Mouse (Mus musculus) embryonic facial prominence, embryonic 15.5 days (tissue): ENCODE data around the gene Slc2a1. TPM values are rescaled to one million over a fixed set of nuclear protein-coding genes. Genes with fewer than 3 reads are reported as not detected.

ENCODE experiments used
- ATAC-seq: fragments of 200-750 bp; cut with Nextera tagmentation; 2 replicates; pipeline ENCODE4 v1.8.0; 2017; ENCODE audit warnings: low read depth, moderate TSS enrichment; ENCODE audit not compliant: insufficient number of reproducible peaks, low FRiP score, low TSS enrichment
- H3K27ac ChIP-seq: fragments of 300-500 bp; sonication (generic); replicated peaks from 2 replicates; pipeline ENCODE4 v1.5.1; 2015; ENCODE audit warnings: mild to moderate bottlenecking, inconsistent platforms
- H3K27me3 ChIP-seq: fragments of 300-500 bp; sonication (generic); 2 replicates; pipeline ENCODE4 v1.6.1; 2015; ENCODE audit warnings: inconsistent platforms
- H3K36me3 ChIP-seq: fragments of 300-500 bp; sonication (generic); 2 replicates; pipeline ENCODE4 v1.6.1; 2015; ENCODE audit warnings: mild to moderate bottlenecking, inconsistent platforms
- H3K4me1 ChIP-seq: fragments of 300-500 bp; sonication (generic); 2 replicates; pipeline ENCODE4 v1.6.1; 2015; ENCODE audit warnings: inconsistent platforms
- H3K4me2 ChIP-seq: fragments of 300-500 bp; sonication (generic); replicated peaks from 2 replicates; pipeline ENCODE4 v1.6.1; 2015; ENCODE audit warnings: mild to moderate bottlenecking, inconsistent platforms
- H3K4me3 ChIP-seq: fragments of 300-500 bp; sonication (generic); replicated peaks from 2 replicates; pipeline ENCODE4 v1.5.1; 2015; ENCODE audit warnings: mild to moderate bottlenecking, inconsistent platforms
- H3K9ac ChIP-seq: fragments of 300-500 bp; sonication (generic); 2 replicates; pipeline ENCODE4 v1.6.1; 2015; ENCODE audit warnings: inconsistent platforms
- H3K9me3 ChIP-seq: fragments of 300-500 bp; sonication (generic); replicated peaks from 2 replicates; pipeline ENCODE4 v1.6.1; 2016; ENCODE audit warnings: inconsistent platforms
- WGBS: fragments of 180-500 bp; shearing (Covaris S2); methylation state at CpG from one replicate; pipeline ENCODE4 v1.1.7; 2015; 5-methylcytosine and 5-hydroxymethylcytosine counted together
- polyA plus RNA-seq: library from polyadenylated mRNA; unstranded; fragments of >200 nt; fragmentation: Nextera tagmentation; extraction: Ambion mirVana; gene quantifications from 2 replicates; pipeline ENCODE4 v1.2.1, GENCODE M21; 2015

Slc2a1 gene
- polyA plus RNA-seq, 1 experiment from 2014 or later = 160 TPM

DNA sequence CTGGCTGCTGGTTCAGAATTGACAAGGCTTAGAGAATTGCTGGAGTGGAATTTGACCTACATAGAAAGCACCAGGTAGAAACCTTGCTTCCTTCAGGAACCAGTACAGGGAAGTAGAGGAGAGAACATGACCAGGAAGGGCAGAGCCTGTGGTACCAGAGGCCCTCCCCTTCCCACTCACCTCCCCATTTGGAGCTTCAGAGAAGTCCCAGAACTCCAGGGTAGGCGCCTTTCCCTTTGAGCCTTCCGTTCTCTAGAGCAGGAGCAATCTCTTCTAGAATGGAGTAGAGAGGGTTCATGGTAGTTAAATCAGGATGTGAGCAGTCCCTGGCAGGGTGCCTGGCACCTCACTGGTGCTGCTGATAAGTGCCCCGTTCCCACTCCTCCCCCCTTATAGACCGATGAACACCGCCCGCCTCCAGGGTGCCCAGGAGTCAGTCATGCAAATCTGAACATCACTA, 7.1 kb downstream of the Slc2a1 start:
- WGBS = 63% methylated on average over 6 of the region's 6 CpGs
- Histone ChIP-seq H3K36me3 (peaks cover 5% of the 10 kb centered on the region; the same call in 1 of the 2 replicates), H3K4me3 (no peak overlapping the region), H3K9me3 (no peaks in the 10 kb centered on the region), H3K4me2 (no peak overlapping the region), H3K27ac (no peak overlapping the region), H3K4me1 (peaks cover 60% of the 10 kb centered on the region), H3K9ac (no peak overlapping the region), H3K27me3 (no peaks in the 10 kb centered on the region)
- ATAC-seq = no peak

DNA sequence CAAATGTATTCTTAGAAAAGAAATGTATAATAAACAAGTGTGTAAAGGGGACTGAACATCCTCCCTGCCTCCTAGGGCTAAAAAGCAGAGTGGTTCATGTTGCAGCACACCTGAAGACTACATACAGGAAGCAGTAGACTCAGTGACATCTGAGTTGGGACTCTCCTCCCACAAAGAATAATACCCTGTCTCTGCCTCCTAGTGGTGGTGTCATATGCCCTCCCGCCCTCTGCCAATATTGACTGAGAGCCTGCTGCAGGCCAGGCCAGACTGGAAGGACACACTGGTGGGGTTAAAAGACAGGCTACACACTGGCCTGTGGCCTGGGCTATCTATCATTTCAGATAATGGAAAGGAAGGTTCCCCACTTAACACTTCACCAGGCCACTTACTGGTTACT, 7.8 kb downstream of the Slc2a1 start:
- no peak overlapping the region for H3K27ac ChIP-seq
- H3K4me2 ChIP-seq = no peak overlapping the region; the same call in 1 of the 2 replicates
- H3K4me1 ChIP-seq = peaks cover 60% of the 10 kb centered on the region
- H3K4me3 ChIP-seq = no peak overlapping the region
- peaks cover 10% of the 10 kb centered on the region; the same call in 1 of the 2 replicates for H3K36me3 ChIP-seq
- no peaks in the 10 kb centered on the region for H3K9me3 ChIP-seq
- H3K9ac ChIP-seq = no peak overlapping the region
- WGBS = 78% methylated on average over 1 of the region's 1 CpGs
- ATAC-seq = no peak
- H3K27me3 ChIP-seq = no peaks in the 10 kb centered on the region

DNA sequence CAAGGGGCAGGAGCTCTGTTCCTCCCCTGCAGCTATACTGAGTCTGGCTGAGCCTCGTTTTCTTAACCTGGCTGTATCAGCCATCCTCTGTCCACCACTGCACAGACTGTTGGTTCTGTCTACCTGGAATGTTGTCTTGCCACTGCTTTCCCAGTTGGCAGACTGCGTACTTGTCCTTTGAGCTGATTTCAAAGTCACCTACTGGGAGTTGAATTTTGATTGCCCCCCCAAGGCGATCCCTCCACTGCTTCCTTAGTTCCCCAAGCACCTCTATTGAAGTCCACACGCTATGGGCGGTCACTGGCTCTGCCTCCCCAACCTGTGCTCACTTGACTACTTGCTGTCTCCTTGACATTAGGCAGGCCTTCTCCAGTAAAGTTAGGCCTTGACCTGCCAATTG, 9.1 kb downstream of the Slc2a1 start:
- WGBS = 82% methylated on average over 5 of the region's 5 CpGs
- H3K9me3 ChIP-seq = no peaks in the 10 kb centered on the region
- no peaks in the 10 kb centered on the region for H3K27me3 ChIP-seq
- H3K36me3 ChIP-seq = peaks cover 22% of the 10 kb centered on the region
- H3K9ac ChIP-seq = no peak overlapping the region
- H3K4me2 ChIP-seq = no peak overlapping the region
- no peak overlapping the region for H3K4me3 ChIP-seq
- ATAC-seq = no peak
- H3K4me1 ChIP-seq = peaks cover 53% of the 10 kb centered on the region
- no peak overlapping the region for H3K27ac ChIP-seq

DNA sequence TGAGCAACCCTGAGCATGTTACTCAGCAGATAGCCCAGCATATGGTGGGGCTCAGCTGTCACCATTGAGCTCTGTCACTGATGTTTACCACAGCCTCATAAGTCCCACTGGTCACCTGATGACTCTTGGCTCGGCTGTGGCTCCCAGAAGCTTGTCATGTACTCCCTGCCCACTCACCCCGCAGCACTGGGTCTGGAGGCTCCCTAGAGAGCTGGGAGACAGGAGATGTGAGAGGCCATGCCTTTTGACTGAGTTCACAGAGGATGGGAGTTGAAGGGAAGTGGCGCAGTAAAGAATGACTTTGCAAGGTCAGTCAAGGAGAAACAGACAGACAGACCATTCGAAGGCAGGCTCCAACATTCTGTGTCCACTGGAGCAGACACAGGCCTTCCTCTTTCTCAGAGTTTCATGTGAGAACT, 10.2 kb downstream of the Slc2a1 start:
- 80% methylated on average over 4 of the region's 4 CpGs for WGBS
- ATAC-seq = no peak
- Histone ChIP-seq H3K9me3 (no peaks in the 10 kb centered on the region), H3K9ac (no peak overlapping the region), H3K36me3 (peaks cover 29% of the 10 kb centered on the region), H3K27me3 (no peaks in the 10 kb centered on the region), H3K27ac (no peak overlapping the region), H3K4me3 (no peak overlapping the region), H3K4me2 (no peak overlapping the region), H3K4me1 (peaks cover 45% of the 10 kb centered on the region)

DNA sequence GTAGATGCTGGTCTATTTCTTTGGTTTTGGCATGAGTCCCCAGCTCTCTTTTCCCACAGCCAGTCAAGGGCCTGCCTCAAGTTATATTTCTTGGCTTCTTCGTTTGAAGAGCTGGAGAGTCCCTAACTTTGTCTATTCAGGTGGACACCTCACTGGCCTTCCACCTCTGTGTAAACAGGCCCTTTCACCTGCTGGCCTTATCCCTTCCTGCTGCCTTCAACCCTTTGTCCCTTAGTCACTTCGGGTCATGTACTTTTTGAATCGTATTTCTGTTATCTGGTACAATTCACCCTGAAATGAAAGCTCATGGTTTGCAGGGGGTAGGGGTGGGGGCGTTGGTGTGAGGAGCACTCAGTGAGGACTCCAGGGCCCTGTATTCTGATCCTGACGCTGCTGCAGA, 10.8 kb downstream of the Slc2a1 start:
- Histone ChIP-seq H3K36me3 (peaks cover 35% of the 10 kb centered on the region), H3K27ac (no peak overlapping the region; the same call in 1 of the 2 replicates), H3K4me1 (peaks cover 44% of the 10 kb centered on the region), H3K9ac (no peak overlapping the region), H3K4me2 (no peak overlapping the region), H3K9me3 (no peaks in the 10 kb centered on the region), H3K4me3 (no peak overlapping the region), H3K27me3 (no peaks in the 10 kb centered on the region)
- ATAC-seq = no peak
- 78% methylated on average over 5 of the region's 5 CpGs for WGBS

DNA sequence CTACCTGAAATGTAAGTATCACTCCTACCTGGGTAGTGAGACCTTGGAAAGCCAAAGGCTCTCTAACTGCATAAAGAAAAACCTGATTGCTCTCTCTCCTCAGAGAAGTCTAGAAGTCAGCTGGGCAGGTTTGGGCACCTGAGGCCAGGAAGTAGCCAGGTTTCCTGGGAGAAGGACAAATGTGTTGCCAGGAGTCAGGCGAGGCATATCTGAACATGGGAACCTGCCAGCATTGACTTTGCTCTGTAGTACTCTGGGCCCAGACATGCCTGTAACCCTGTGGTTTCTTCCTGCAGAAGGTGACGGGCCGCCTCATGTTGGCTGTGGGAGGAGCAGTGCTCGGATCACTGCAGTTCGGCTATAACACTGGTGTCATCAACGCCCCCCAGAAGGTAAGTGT, 11.6 kb downstream of the Slc2a1 start:
- H3K4me3 ChIP-seq = no peak overlapping the region
- no peak for ATAC-seq
- no peaks in the 10 kb centered on the region for H3K9me3 ChIP-seq
- H3K36me3 ChIP-seq = peaks cover 42% of the 10 kb centered on the region
- H3K4me1 ChIP-seq = peaks cover 40% of the 10 kb centered on the region
- WGBS = 74% methylated on average over 6 of the region's 6 CpGs
- no peak overlapping the region for H3K27ac ChIP-seq
- no peaks in the 10 kb centered on the region for H3K27me3 ChIP-seq
- no peak overlapping the region for H3K9ac ChIP-seq
- H3K4me2 ChIP-seq = no peak overlapping the region

DNA sequence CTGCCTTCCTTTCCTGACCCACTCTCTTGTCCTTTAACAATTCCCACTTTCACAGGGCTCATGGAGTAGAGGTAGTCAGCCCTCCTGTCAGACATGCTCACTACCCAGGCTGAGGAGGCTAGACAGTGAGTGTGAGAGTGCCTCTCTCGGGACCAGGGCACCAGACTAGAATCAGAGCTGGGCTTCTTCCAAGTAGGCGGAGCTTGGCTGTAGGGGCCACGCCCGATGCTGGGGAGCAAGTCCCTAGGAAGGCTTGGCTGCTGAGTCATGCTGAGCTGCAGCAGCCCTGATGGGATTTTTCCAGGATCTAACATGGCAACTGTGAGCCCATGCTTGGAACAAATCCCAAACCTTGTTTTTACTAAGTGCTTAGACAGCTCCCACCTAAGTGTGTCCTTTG, 12.7 kb downstream of the Slc2a1 start:
- Histone ChIP-seq H3K27ac (no peak overlapping the region), H3K36me3 (peaks cover 47% of the 10 kb centered on the region), H3K4me3 (no peak overlapping the region), H3K4me1 (peaks cover 41% of the 10 kb centered on the region), H3K9me3 (no peaks in the 10 kb centered on the region), H3K9ac (no peak overlapping the region), H3K27me3 (no peaks in the 10 kb centered on the region), H3K4me2 (no peak overlapping the region)
- 38% methylated on average over 4 of the region's 4 CpGs for WGBS
- no peak for ATAC-seq

DNA sequence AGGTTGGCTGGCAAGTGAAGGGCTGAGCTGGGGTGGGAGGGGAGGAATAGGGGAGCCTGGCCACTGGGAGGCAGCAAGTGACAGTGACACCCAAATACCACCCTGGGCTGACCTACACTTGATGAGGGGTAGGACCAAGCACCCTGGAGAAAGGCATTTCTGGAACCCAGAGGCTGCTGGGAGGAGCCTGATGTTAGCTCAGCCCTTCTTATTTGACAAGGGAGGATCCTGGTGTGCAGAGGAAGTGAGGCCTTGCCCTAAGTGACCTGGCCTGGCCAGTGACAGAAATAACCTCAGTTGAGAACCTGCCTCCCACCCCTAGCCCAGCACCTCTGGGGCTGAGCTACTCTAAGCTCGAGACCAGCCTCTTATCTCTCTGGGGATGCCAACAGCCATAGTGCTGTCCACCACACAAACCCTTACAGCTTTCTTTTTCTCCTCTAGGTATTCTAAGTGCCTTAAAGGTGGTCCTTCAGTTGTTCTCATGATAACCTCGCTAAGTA, 16.3 kb downstream of the Slc2a1 start:
- Histone ChIP-seq H3K4me2 (no peak overlapping the region), H3K9me3 (no peaks in the 10 kb centered on the region), H3K4me1 (peaks cover 37% of the 10 kb centered on the region), H3K4me3 (no peak overlapping the region), H3K27me3 (no peaks in the 10 kb centered on the region), H3K27ac (no peak overlapping the region), H3K36me3 (peaks cover 62% of the 10 kb centered on the region), H3K9ac (no peak overlapping the region)
- WGBS = 58% methylated on average over 2 of the region's 2 CpGs
- ATAC-seq = no peak

DNA sequence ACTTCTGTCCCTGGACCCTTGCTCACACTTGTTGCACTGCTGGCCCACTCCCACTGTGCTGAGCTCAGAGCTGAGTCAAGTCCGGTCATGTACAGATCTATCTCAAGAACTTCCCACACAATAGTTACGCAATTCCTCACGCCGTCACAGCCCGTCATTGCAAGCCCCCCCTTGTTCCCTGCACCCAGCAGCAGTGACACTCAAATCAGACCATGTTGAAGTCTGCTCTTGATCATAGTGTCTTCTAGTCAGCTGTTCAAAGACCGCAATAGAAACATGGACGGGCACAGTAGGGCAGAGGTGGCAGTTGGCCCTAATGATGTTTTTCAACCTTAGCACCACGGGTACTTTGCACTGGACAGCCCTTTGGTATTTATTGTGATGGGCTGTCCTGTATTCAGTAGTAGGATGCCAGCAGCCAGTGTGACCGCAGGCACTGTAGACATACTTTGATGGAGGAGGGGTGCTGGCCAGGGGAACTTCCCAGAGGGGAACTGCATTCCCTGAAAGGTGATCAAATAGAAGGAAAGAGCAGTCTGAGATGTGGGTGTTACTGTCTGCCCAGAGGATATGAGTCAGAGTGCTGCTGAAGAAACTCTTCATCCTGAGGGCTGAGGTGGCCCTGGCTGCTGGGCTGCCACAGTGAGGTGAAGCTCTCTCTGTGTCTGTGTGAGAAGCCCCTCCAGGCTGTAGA, 17.2 kb downstream of the Slc2a1 start:
- H3K4me3 ChIP-seq = no peak overlapping the region
- H3K4me1 ChIP-seq = peaks cover 34% of the 10 kb centered on the region
- no peaks in the 10 kb centered on the region for H3K9me3 ChIP-seq
- peaks cover 61% of the 10 kb centered on the region for H3K36me3 ChIP-seq
- H3K9ac ChIP-seq = no peak overlapping the region
- ATAC-seq = no peak
- WGBS = 70% methylated on average over 9 of the region's 9 CpGs
- no peak overlapping the region for H3K27ac ChIP-seq
- no peaks in the 10 kb centered on the region for H3K27me3 ChIP-seq
- H3K4me2 ChIP-seq = no peak overlapping the region

DNA sequence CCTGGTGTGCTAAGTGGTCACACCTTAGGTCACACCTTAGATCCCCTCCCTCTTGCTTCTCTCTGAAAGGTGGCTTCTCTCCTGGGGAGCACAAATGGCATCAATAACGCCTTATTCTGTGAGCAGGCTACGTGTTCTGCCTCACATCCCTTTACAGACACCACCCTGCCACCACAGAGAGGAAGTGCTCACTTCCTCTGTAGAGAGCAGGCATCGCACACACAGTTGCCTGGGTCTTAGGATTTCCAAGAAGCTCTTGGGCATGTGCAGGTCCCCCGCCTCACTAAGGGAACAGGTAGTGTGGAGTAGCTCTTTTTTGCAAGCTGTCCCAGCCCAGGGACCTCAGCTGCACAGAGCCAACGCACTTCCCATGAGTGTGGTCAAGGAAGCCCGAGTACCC, 18.7 kb downstream of the Slc2a1 start:
- peaks cover 22% of the 10 kb centered on the region; the same call in 1 of the 2 replicates for H3K4me1 ChIP-seq
- H3K9me3 ChIP-seq = no peaks in the 10 kb centered on the region
- H3K27me3 ChIP-seq = no peaks in the 10 kb centered on the region
- H3K4me2 ChIP-seq = no peak overlapping the region
- H3K27ac ChIP-seq = 0 out of 2 replicates have a peak overlapping the region, but pooled peaks have one; percentile 34
- no peak for ATAC-seq
- H3K9ac ChIP-seq = no peak overlapping the region
- 75% methylated on average over 6 of the region's 6 CpGs for WGBS
- peaks cover 61% of the 10 kb centered on the region for H3K36me3 ChIP-seq
- no peak overlapping the region for H3K4me3 ChIP-seq

DNA sequence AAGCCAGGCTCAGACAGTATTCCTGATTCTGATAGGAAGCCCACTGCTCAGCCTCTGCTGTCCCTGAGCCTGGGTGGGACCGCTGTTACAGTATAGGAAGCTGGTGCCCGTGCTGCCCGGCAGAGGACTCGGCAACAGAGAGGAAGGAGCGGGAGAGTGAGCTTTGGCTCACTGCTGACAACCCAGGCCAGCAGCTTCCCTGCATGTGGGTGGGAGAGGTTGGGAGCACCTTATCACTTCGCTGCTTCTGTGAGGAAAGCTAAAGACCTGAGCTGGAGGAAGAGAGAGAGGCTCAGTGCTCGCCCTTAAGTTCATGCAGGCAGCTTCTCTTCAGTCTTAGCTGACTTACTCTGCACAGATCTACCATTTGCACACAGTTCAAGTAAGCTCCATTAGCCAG, 20.0 kb downstream of the Slc2a1 start:
- 76% methylated on average over 7 of the region's 7 CpGs for WGBS
- H3K9me3 ChIP-seq = no peaks in the 10 kb centered on the region
- peaks cover 22% of the 10 kb centered on the region; the same call in 1 of the 2 replicates for H3K4me1 ChIP-seq
- 0 out of 2 replicates have a peak, but pooled peaks have one; percentile 9 for ATAC-seq
- no peak overlapping the region for H3K9ac ChIP-seq
- H3K27ac ChIP-seq = no peak overlapping the region
- H3K27me3 ChIP-seq = no peaks in the 10 kb centered on the region
- peaks cover 66% of the 10 kb centered on the region for H3K36me3 ChIP-seq
- no peak overlapping the region for H3K4me2 ChIP-seq
- no peak overlapping the region for H3K4me3 ChIP-seq

DNA sequence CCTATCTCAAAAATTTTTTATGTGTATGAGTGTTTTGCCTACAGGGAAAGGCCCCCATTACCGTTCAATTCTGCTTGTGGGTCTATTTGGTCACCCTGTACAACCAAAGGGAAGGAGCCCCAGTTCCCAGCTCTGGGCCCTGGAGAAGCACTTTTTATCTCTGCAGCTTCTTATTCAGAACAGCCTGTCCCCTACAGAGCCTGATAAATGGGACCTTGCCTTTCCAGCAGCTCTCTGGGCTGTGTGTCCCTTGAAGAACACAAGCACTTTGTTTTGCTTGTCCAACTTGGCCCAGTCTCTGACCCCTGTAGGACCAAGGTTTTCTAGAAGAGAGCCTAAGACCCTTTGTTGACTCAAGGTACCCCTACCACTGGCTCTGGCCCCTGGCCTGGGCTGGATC, 20.6 kb downstream of the Slc2a1 start:
- H3K36me3 ChIP-seq = peaks cover 66% of the 10 kb centered on the region

More for the DNA sequence above, 20.6 kb downstream of the Slc2a1 start:
- Histone ChIP-seq H3K4me1 (peaks cover 22% of the 10 kb centered on the region; the same call in 1 of the 2 replicates), H3K9ac (no peak overlapping the region), H3K27me3 (no peaks in the 10 kb centered on the region), H3K9me3 (no peaks in the 10 kb centered on the region), H3K27ac (no peak overlapping the region), H3K4me2 (no peak overlapping the region), H3K4me3 (no peak overlapping the region)
- ATAC-seq = no peak
- 57% methylated on average over 1 of the region's 1 CpGs for WGBS
